Mouse (Mus musculus): ENCODE data around the gene Tkt. TPM values are rescaled to one million over a fixed set of nuclear protein-coding genes. Genes with fewer than 3 reads are reported as not detected.

Gene Tkt
- polyA plus RNA-seq, 1 experiment = 53.0 TPM

DNA sequence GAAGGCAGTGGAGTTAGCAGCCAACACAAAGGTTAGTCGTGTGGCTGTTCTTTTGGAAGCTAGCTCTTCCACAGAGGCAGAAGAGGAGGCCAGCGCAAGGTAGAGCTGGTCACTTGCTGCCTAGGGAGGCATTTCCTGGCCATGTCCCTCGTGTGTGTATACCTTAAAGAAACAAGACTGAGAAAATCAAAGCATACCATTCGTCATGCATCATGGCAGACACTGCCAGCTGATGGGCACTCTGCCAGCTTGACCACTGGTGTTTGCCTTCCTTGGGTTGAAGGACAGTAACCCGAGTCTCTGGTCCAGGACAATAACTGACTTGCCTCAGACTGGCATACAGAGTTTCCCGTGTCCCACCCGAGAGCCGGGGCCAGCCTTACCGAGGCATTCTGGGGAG is 22.1 kb downstream of the Tkt start:
- Histone ChIP-seq H3K4me2 (ENCODE audit: low read depth) (no peak overlapping the region), H3K79me2 (ENCODE audit: control insufficient read depth, insufficient read depth) (no peaks in the 10 kb centered on the region), H3K36me3 (ENCODE audit: control insufficient read depth, insufficient read depth) (peaks cover 48% of the 10 kb centered on the region), H3K27me3 (ENCODE audit: control insufficient read depth, insufficient read depth, insufficient read length) (no peaks in the 10 kb centered on the region), H3K4me3 (no peak overlapping the region), H3ac (ENCODE audit: control insufficient read depth, insufficient read length) (no peak overlapping the region)
- TF ChIP-seq MYOD1 (IDR thresholded peaks at IDR 0.05; ENCODE audit: control insufficient read depth in 1 of 3, insufficient read length in 2 of 3, low read depth in 2 of 3) (peak in 2 of 3 experiments; percentile 91 to 92), POLR2AphosphoS2 (IDR thresholded peaks at IDR 0.05; ENCODE audit: insufficient read length, low read depth) (no peak), MAX (IDR thresholded peaks at IDR 0.05; ENCODE audit: low read depth) (no peak), MYOG (IDR thresholded peaks at IDR 0.05; ENCODE audit: control insufficient read depth in 1 of 3, insufficient read depth in 1 of 3, insufficient read length in 2 of 3, low read depth in 2 of 3) (peak in 1 of 3 experiments; percentile 56), TCF12 (IDR thresholded peaks at IDR 0.05; ENCODE audit: insufficient read depth, poor library complexity, severe bottlenecking) (no peak), SRF (IDR thresholded peaks at IDR 0.05; ENCODE audit: control insufficient read depth, insufficient read length, low read depth) (no peak), E2F4 (IDR thresholded peaks at IDR 0.05; ENCODE audit: insufficient read depth) (no peak), TCF3 (IDR thresholded peaks at IDR 0.05; ENCODE audit: insufficient read length, low read depth) (no peak), POLR2A (IDR thresholded peaks at IDR 0.05; ENCODE audit: insufficient read length, low read depth) (no peak), USF1 (IDR thresholded peaks at IDR 0.05; ENCODE audit: low read depth) (no peak), CEBPB (IDR thresholded peaks at IDR 0.05; ENCODE audit: insufficient read depth, poor library complexity, severe bottlenecking) (no peak), REST (IDR thresholded peaks at IDR 0.05; ENCODE audit: insufficient read depth, insufficient read length) (no peak)

DNA sequence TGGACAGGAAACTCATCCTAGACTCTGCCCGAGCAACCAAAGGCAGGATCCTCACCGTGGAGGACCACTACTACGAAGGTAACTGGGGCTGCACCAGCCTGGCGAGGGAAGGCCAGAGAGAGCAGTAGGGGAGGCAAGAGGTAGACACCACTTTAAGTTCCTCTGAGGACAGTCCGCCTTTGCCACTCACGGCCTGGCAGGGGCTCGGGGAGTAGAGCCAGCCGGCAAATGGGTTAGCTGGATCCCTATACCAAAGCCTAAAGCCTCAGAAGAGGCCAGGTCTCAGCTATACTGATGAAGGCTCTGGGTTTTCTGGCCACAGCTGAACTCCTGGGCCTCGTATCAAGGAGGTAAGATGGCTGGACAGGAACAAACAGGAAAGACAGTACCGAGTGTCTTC is 24.1 kb downstream of the Tkt start:
- Histone ChIP-seq H3K4me3 (no peak overlapping the region), H3ac (ENCODE audit: control insufficient read depth, insufficient read length) (no peak overlapping the region), H3K4me2 (ENCODE audit: low read depth) (no peak overlapping the region), H3K27me3 (ENCODE audit: control insufficient read depth, insufficient read depth, insufficient read length) (no peaks in the 10 kb centered on the region), H3K36me3 (ENCODE audit: control insufficient read depth, insufficient read depth) (peaks cover 32% of the 10 kb centered on the region), H3K79me2 (ENCODE audit: control insufficient read depth, insufficient read depth) (no peaks in the 10 kb centered on the region)
- TF ChIP-seq USF1 (IDR thresholded peaks at IDR 0.05; ENCODE audit: low read depth) (no peak), POLR2A (IDR thresholded peaks at IDR 0.05; ENCODE audit: insufficient read length, low read depth) (no peak), MAX (IDR thresholded peaks at IDR 0.05; ENCODE audit: low read depth) (no peak), MYOD1 (IDR thresholded peaks at IDR 0.05; ENCODE audit: control insufficient read depth in 1 of 3, insufficient read length in 2 of 3, low read depth in 2 of 3) (no peak), CEBPB (IDR thresholded peaks at IDR 0.05; ENCODE audit: insufficient read depth, poor library complexity, severe bottlenecking) (no peak), SRF (IDR thresholded peaks at IDR 0.05; ENCODE audit: control insufficient read depth, insufficient read length, low read depth) (no peak), TCF12 (IDR thresholded peaks at IDR 0.05; ENCODE audit: insufficient read depth, poor library complexity, severe bottlenecking) (no peak), REST (IDR thresholded peaks at IDR 0.05; ENCODE audit: insufficient read depth, insufficient read length) (no peak), E2F4 (IDR thresholded peaks at IDR 0.05; ENCODE audit: insufficient read depth) (no peak), TCF3 (IDR thresholded peaks at IDR 0.05; ENCODE audit: insufficient read length, low read depth) (no peak), MYOG (IDR thresholded peaks at IDR 0.05; ENCODE audit: control insufficient read depth in 1 of 3, insufficient read depth in 1 of 3, insufficient read length in 2 of 3, low read depth in 2 of 3) (no peak), POLR2AphosphoS2 (IDR thresholded peaks at IDR 0.05; ENCODE audit: insufficient read length, low read depth) (no peak)

GRCm38 (mm10) chr14:30573235-30573634 is 25.1 kb downstream of the Tkt start:
- TF ChIP-seq CEBPB (IDR thresholded peaks at IDR 0.05; ENCODE audit: insufficient read depth, poor library complexity, severe bottlenecking) (no peak), POLR2A (IDR thresholded peaks at IDR 0.05; ENCODE audit: insufficient read length, low read depth) (no peak), POLR2AphosphoS2 (IDR thresholded peaks at IDR 0.05; ENCODE audit: insufficient read length, low read depth) (no peak), TCF12 (IDR thresholded peaks at IDR 0.05; ENCODE audit: insufficient read depth, poor library complexity, severe bottlenecking) (no peak), REST (IDR thresholded peaks at IDR 0.05; ENCODE audit: insufficient read depth, insufficient read length) (no peak), MYOG (IDR thresholded peaks at IDR 0.05; ENCODE audit: control insufficient read depth in 1 of 3, insufficient read depth in 1 of 3, insufficient read length in 2 of 3, low read depth in 2 of 3) (no peak)
- Histone ChIP-seq H3K27me3 (ENCODE audit: control insufficient read depth, insufficient read depth, insufficient read length) (no peaks in the 10 kb centered on the region), H3K4me2 (ENCODE audit: low read depth) (no peak overlapping the region)

DNA sequence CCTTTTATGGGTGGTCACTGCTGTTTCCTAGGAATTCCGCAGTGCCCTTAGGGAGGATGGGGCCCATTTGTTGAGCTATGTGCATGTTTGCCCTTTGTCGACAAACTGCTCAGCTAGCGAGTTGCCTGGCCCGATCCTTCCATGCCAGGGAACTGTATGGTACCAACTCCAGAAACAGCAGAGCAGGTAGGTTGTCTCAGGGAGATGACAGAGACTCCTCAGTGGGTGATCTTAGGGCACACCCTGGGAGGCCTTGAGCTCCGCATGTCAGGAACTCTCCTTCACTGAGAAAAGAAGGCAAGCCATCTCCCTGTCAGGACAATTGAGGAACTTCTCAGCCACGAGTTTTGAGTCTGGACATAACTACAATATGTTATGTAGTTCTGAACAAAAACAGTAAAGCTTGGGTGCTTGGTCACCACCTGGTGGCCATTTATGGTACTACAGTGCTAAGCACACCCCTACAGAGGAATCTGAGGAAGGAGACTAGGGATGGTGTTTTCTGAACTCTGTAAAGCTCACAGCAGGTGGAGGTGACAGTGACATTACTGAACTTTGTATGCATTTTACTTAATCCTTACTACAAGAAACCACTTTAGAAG is 25.9 kb downstream of the Tkt start:
- TF ChIP-seq CEBPB (IDR thresholded peaks at IDR 0.05; ENCODE audit: insufficient read depth, poor library complexity, severe bottlenecking) (no peak), REST (IDR thresholded peaks at IDR 0.05; ENCODE audit: insufficient read depth, insufficient read length) (no peak), MYOD1 (IDR thresholded peaks at IDR 0.05; ENCODE audit: control insufficient read depth in 1 of 3, insufficient read length in 2 of 3, low read depth in 2 of 3) (no peak), TCF3 (IDR thresholded peaks at IDR 0.05; ENCODE audit: insufficient read length, low read depth) (no peak), SRF (IDR thresholded peaks at IDR 0.05; ENCODE audit: control insufficient read depth, insufficient read length, low read depth) (no peak), TCF12 (IDR thresholded peaks at IDR 0.05; ENCODE audit: insufficient read depth, poor library complexity, severe bottlenecking) (no peak), MAX (IDR thresholded peaks at IDR 0.05; ENCODE audit: low read depth) (no peak), POLR2A (IDR thresholded peaks at IDR 0.05; ENCODE audit: insufficient read length, low read depth) (no peak)
- peaks cover 17% of the 10 kb centered on the region for H3K36me3 ChIP-seq (ENCODE audit: control insufficient read depth, insufficient read depth)

More at GRCm38 (mm10) chr14:30573235-30573634, 25.1 kb downstream of the Tkt start:
- Histone ChIP-seq H3K4me3 (no peak overlapping the region), H3K79me2 (ENCODE audit: control insufficient read depth, insufficient read depth) (no peaks in the 10 kb centered on the region), H3ac (ENCODE audit: control insufficient read depth, insufficient read length) (no peak overlapping the region), H3K36me3 (ENCODE audit: control insufficient read depth, insufficient read depth) (peaks cover 25% of the 10 kb centered on the region)

More for the DNA sequence above, 25.9 kb downstream of the Tkt start:
- no peak overlapping the region for H3K4me3 ChIP-seq
- no peak overlapping the region for H3K4me2 ChIP-seq (ENCODE audit: low read depth)
- H3K27me3 ChIP-seq (ENCODE audit: control insufficient read depth, insufficient read depth, insufficient read length) = no peaks in the 10 kb centered on the region
- no peaks in the 10 kb centered on the region for H3K79me2 ChIP-seq (ENCODE audit: control insufficient read depth, insufficient read depth)
- H3ac ChIP-seq (ENCODE audit: control insufficient read depth, insufficient read length) = no peak overlapping the region
